Mouse (Mus musculus): ENCODE data around the gene Btbd35f17.
"Not testable (repeated sequence)": the region's sequence is repeated elsewhere in the genome, so short reads cannot be mapped to it uniquely, and the experiment has no call there.

Btbd35f17 gene

DNA sequence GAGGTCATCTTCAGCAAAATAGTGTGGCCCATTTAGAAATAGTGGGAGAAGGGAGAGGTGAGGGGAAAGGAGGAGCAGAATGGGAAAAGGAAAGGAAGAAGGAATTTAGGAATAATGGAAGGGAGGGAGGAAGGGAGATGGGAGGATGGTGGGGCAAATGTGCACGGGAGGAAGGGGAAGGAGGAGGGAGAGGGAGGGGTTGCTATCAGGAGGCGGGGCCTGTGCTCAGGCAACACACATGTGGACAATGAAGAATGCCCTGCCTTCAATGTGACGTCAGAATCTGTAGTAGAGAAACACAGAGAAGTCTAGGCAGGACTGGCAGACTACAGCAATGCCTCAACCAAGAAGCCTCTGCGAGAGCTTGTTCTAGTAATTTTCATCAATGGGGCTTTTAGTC is at the start of gene Btbd35f17:
Gene Btbd35f17, plus strand, starts transcription at position 301 of the 400 bp plus-strand sequence.
- not testable (repeated sequence) for DNase-seq (ENCODE audit: low read depth)
